Mouse (Mus musculus) myocyte (in vitro differentiated cells): Measurements from ENCODE around the gene Ranbp1.

ENCODE experiments used
- CEBPB ChIP-seq: IDR thresholded peaks from 2 replicates; pipeline ENCODE4 v1.6.1; 2011; ENCODE audit warnings: mild to moderate bottlenecking, moderate library complexity; ENCODE audit not compliant: poor library complexity, insufficient read depth, severe bottlenecking
- E2F4 ChIP-seq: IDR thresholded peaks from one replicate; pipeline ENCODE4 v1.6.1; 2011; ENCODE audit warnings: mild to moderate bottlenecking, control low read depth, moderate library complexity; ENCODE audit not compliant: insufficient read depth
- MAX ChIP-seq: IDR thresholded peaks from one replicate; pipeline ENCODE4 v1.6.1; 2011; ENCODE audit warnings: low read depth, mild to moderate bottlenecking, control low read depth
- MYOD1 ChIP-seq, 3 experiments: IDR thresholded peaks; one replicate each; pipeline ENCODE4 v1.6.1; 2011; ENCODE audit warnings: control low read depth in 2 of 3, low read depth in 2 of 3, mild to moderate bottlenecking in 2 of 3, moderate library complexity in 1 of 3; ENCODE audit not compliant: insufficient read length in 2 of 3, control insufficient read depth in 1 of 3
- MYOG ChIP-seq, 3 experiments: IDR thresholded peaks; one replicate each; pipeline ENCODE4 v1.6.1; 2011; ENCODE audit warnings: control low read depth in 2 of 3, low read depth in 2 of 3, mild to moderate bottlenecking in 2 of 3; ENCODE audit not compliant: insufficient read length in 2 of 3, control insufficient read depth in 1 of 3, insufficient read depth in 1 of 3
- POLR2A ChIP-seq: IDR thresholded peaks from one replicate; pipeline ENCODE4 v1.6.1; 2011; ENCODE audit warnings: low read depth, mild to moderate bottlenecking, control low read depth, moderate library complexity; ENCODE audit not compliant: insufficient read length
- POLR2AphosphoS2 ChIP-seq: IDR thresholded peaks from one replicate; pipeline ENCODE4 v1.6.1; 2011; ENCODE audit warnings: low read depth, control low read depth; ENCODE audit not compliant: insufficient read length
- REST ChIP-seq: IDR thresholded peaks from one replicate; pipeline ENCODE4 v1.6.1; 2011; ENCODE audit warnings: mild to moderate bottlenecking, control low read depth, moderate library complexity; ENCODE audit not compliant: insufficient read depth, insufficient read length
- SRF ChIP-seq: IDR thresholded peaks from one replicate; pipeline ENCODE4 v1.6.1; 2011; ENCODE audit warnings: low read depth; ENCODE audit not compliant: control insufficient read depth, insufficient read length
- TCF12 ChIP-seq: IDR thresholded peaks from one replicate; pipeline ENCODE4 v1.6.1; 2011; ENCODE audit warnings: mild to moderate bottlenecking, control low read depth; ENCODE audit not compliant: poor library complexity, insufficient read depth, severe bottlenecking
- USF1 ChIP-seq: IDR thresholded peaks from one replicate; pipeline ENCODE4 v1.6.1; 2011; ENCODE audit warnings: low read depth, mild to moderate bottlenecking, control low read depth, moderate library complexity

- TF ChIP-seq USF1 (no peak), POLR2A (no peak), MAX (no peak), TCF12 (no peak), POLR2AphosphoS2 (no peak), REST (no peak), MYOD1 (IDR thresholded peaks at IDR 0.05; ENCODE audit: control insufficient read depth in 1 of 3, insufficient read length in 2 of 3, low read depth in 2 of 3) (no peak), MYOG (IDR thresholded peaks at IDR 0.05; ENCODE audit: control insufficient read depth in 1 of 3, insufficient read depth in 1 of 3, insufficient read length in 2 of 3, low read depth in 2 of 3) (no peak), E2F4 (no peak), SRF (no peak), CEBPB (no peak)
Measured at GRCm38 (mm10) chr16:18231047-18231446, 17.5 kb downstream of the Ranbp1 start.
